Mouse (Mus musculus) forebrain, embryonic 11.5 days (tissue): ENCODE measurements around the gene Trappc6a. TPM values are rescaled to one million over a fixed set of nuclear protein-coding genes. Genes with fewer than 3 reads are reported as not detected.
"Not testable (repeated sequence)": the region's sequence is repeated elsewhere in the genome, so short reads cannot be mapped to it uniquely, and the experiment has no call there.

ENCODE experiments used
- ATAC-seq: fragments of 200-750 bp; cut with Nextera tagmentation; replicated peaks from 2 replicates; pipeline ENCODE4 v1.8.0; 2017; ENCODE audit warnings: moderate TSS enrichment; ENCODE audit not compliant: low FRiP score
- DNase-seq: peaks from one replicate; pipeline ENCODE4 v3.0.0-alpha.2; 2017; ENCODE audit warnings: low spot score
- H3K27ac ChIP-seq: fragments of 300-500 bp; sonication (generic); 2 replicates; pipeline ENCODE4 v1.5.1; 2014; ENCODE audit warnings: low read depth, low read length
- H3K27me3 ChIP-seq: fragments of 300-500 bp; sonication (generic); 2 replicates; pipeline ENCODE4 v1.6.1; 2014; ENCODE audit warnings: mild to moderate bottlenecking, low read length, mixed read lengths; ENCODE audit not compliant: control insufficient read depth, insufficient read depth
- H3K36me3 ChIP-seq: fragments of 300-500 bp; sonication (generic); 2 replicates; pipeline ENCODE4 v1.6.1; 2014; ENCODE audit warnings: mild to moderate bottlenecking, low read length, moderate library complexity, mixed read lengths; ENCODE audit not compliant: control insufficient read depth, insufficient read depth
- H3K4me1 ChIP-seq: fragments of 300-500 bp; sonication (generic); replicated peaks from 2 replicates; pipeline ENCODE4 v1.6.1; 2014; ENCODE audit warnings: low read length, mixed read lengths; ENCODE audit not compliant: control insufficient read depth, insufficient read depth
- H3K4me2 ChIP-seq: fragments of 300-500 bp; sonication (generic); 2 replicates; pipeline ENCODE4 v1.6.1; 2014; ENCODE audit warnings: low read depth, mild to moderate bottlenecking, low read length, moderate library complexity, mixed read lengths; ENCODE audit not compliant: severe bottlenecking
- H3K4me3 ChIP-seq: fragments of 300-500 bp; sonication (generic); 2 replicates; pipeline ENCODE4 v1.5.1; 2014; ENCODE audit warnings: low read depth, low read length
- H3K9ac ChIP-seq: fragments of 300-500 bp; sonication (generic); 2 replicates; pipeline ENCODE4 v1.6.1; 2014; ENCODE audit warnings: low read length
- H3K9me3 ChIP-seq: fragments of 300-500 bp; sonication (generic); 2 replicates; pipeline ENCODE4 v1.6.1; 2016; ENCODE audit warnings: low read length, mixed read lengths; ENCODE audit not compliant: control insufficient read depth
- WGBS: fragments of 180-500 bp; shearing (Covaris S2); extraction: QIAGEN DNeasy Blood & Tissue Kit; methylation state at CpG from one replicate; pipeline ENCODE4 v1.1.7; 2014; 5-methylcytosine and 5-hydroxymethylcytosine counted together
- polyA plus RNA-seq: library from polyadenylated mRNA; unstranded; fragments of >200 nt; fragmentation: Nextera tagmentation; extraction: Ambion mirVana; gene quantifications from 2 replicates; pipeline ENCODE4 v1.2.1, GENCODE M21; 2014

The Trappc6a gene
- polyA plus RNA-seq, 1 experiment from 2014 or later: 43.7 TPM

- peak overlapping the region; percentile 65 for H3K9ac ChIP-seq
- peak overlapping the region; percentile 72 for H3K4me3 ChIP-seq
- no peak overlapping the region for H3K27ac ChIP-seq
- H3K4me1 ChIP-seq: peaks cover 12% of the 10 kb centered on the region
- no peaks in the 10 kb centered on the region for H3K27me3 ChIP-seq
- no peaks in the 10 kb centered on the region for H3K36me3 ChIP-seq
- no peak for ATAC-seq
- no peak for DNase-seq
- H3K9me3 ChIP-seq: no peaks in the 10 kb centered on the region
- peak overlapping the region; percentile 94 for H3K4me2 ChIP-seq
- 4% methylated on average over 18 of the region's 18 CpGs for WGBS
Observed at GRCm38 (mm10) chr7:19507612-19507981, 598 bp upstream of the Trappc6a start.

- WGBS: 12% methylated on average over 15 of the region's 15 CpGs
- Histone ChIP-seq H3K9me3 (no peaks in the 10 kb centered on the region), H3K4me1 (peaks cover 12% of the 10 kb centered on the region), H3K9ac (peak overlapping the region; percentile 81), H3K4me3 (peak overlapping the region; percentile 72), H3K27me3 (no peaks in the 10 kb centered on the region), H3K4me2 (peak overlapping the region; percentile 89), H3K27ac (peak overlapping the region; percentile 47), H3K36me3 (no peaks in the 10 kb centered on the region)
- DNase-seq (no peak), ATAC-seq (peak; percentile 13)
Observed at GRCm38 (mm10) chr7:19508924-19509568, 851 bp downstream of the Trappc6a start.

- no peak overlapping the region for H3K4me3 ChIP-seq
- no peak overlapping the region for H3K9ac ChIP-seq
- ATAC-seq: no peak
- peaks cover 12% of the 10 kb centered on the region for H3K4me1 ChIP-seq
- no peak overlapping the region for H3K27ac ChIP-seq
- H3K9me3 ChIP-seq: no peaks in the 10 kb centered on the region
- no peaks in the 10 kb centered on the region for H3K27me3 ChIP-seq
- 92% methylated on average over 7 of the region's 7 CpGs for WGBS
- no peak for DNase-seq
- no peaks in the 10 kb centered on the region for H3K36me3 ChIP-seq
- no peak overlapping the region; the same call in 1 of the 2 replicates for H3K4me2 ChIP-seq
Observed at GRCm38 (mm10) chr7:19509786-19510185, 1.6 kb downstream of the Trappc6a start.

GRCm38 (mm10) chr7:19511934-19512333 is 3.7 kb downstream of the Trappc6a start:
- not testable (repeated sequence) for H3K9ac ChIP-seq, H3K4me1 ChIP-seq, H3K4me3 ChIP-seq, H3K27ac ChIP-seq, H3K27me3 ChIP-seq, ATAC-seq, H3K4me2 ChIP-seq, H3K36me3 ChIP-seq, H3K9me3 ChIP-seq, DNase-seq
- 92% methylated on average over 6 of the region's 7 CpGs for whole genome bisulfite sequencing

GRCm38 (mm10) chr7:19512353-19512752 is 4.2 kb downstream of the Trappc6a start:
- DNase-seq (no peak), ATAC-seq (no peak)
- no peaks in the 10 kb centered on the region for H3K9me3 ChIP-seq
- no peak overlapping the region for H3K4me3 ChIP-seq
- no peak overlapping the region for H3K4me2 ChIP-seq
- H3K27me3 ChIP-seq: peaks cover 3% of the 10 kb centered on the region
- no peaks in the 10 kb centered on the region for H3K36me3 ChIP-seq
- H3K4me1 ChIP-seq: peaks cover 4% of the 10 kb centered on the region; the same call in 1 of the 2 replicates
- H3K9ac ChIP-seq: no peak overlapping the region
- 84% methylated on average over 6 of the region's 6 CpGs for WGBS
- no peak overlapping the region for H3K27ac ChIP-seq

GRCm38 (mm10) chr7:19517652-19518365 is 9.6 kb downstream of the Trappc6a start, which contains the start of gene Nkpd1:
Gene Nkpd1, plus strand, starts transcription at chr7:19517838.
- 5% methylated on average over 26 of the region's 29 CpGs for WGBS
- Histone ChIP-seq H3K4me1 (peaks cover 2% of the 10 kb centered on the region; the same call in 1 of the 2 replicates), H3K36me3 (no peaks in the 10 kb centered on the region), H3K4me2 (peak within 1 kb of the TSS; percentile 49), H3K27ac (no peak within 1 kb of the TSS), H3K9me3 (no peaks in the 10 kb centered on the region), H3K27me3 (peaks cover 51% of the 10 kb centered on the region), H3K9ac (peak within 1 kb of the TSS; percentile 33), H3K4me3 (peak within 1 kb of the TSS; percentile 14)
- peak; percentile 40; the same call in 1 of the 2 replicates for ATAC-seq
- DNase-seq: no peak

GRCm38 (mm10) chr7:19520032-19520431 is 11.8 kb downstream of the Trappc6a start:
- 9% methylated on average over 23 of the region's 23 CpGs for WGBS
- no peaks in the 10 kb centered on the region for H3K9me3 ChIP-seq
- peaks cover 11% of the 10 kb centered on the region for H3K4me1 ChIP-seq
- peak overlapping the region; percentile 35 for H3K9ac ChIP-seq
- ATAC-seq: no peak
- H3K4me3 ChIP-seq: no peak overlapping the region
- H3K4me2 ChIP-seq: peak overlapping the region; percentile 49
- no peak overlapping the region for H3K27ac ChIP-seq
- H3K27me3 ChIP-seq: peaks cover 73% of the 10 kb centered on the region
- DNase-seq: no peak
- H3K36me3 ChIP-seq: no peaks in the 10 kb centered on the region

- H3K4me1 ChIP-seq: peaks cover 10% of the 10 kb centered on the region
- DNase-seq (no peak), ATAC-seq (0 out of 2 replicates have a peak, but pooled peaks have one; percentile 1)
- H3K36me3 ChIP-seq: no peaks in the 10 kb centered on the region
- WGBS: 15% methylated on average over 72 of the region's 72 CpGs
- H3K27ac ChIP-seq: no peak overlapping the region
- peak overlapping the region; percentile 63 for H3K4me2 ChIP-seq
- no peaks in the 10 kb centered on the region for H3K9me3 ChIP-seq
- H3K4me3 ChIP-seq: peak overlapping the region; percentile 34; the same call in 1 of the 2 replicates
- peaks cover 71% of the 10 kb centered on the region for H3K27me3 ChIP-seq
- no peak overlapping the region for H3K9ac ChIP-seq
Observed at GRCm38 (mm10) chr7:19523017-19523756, 15.0 kb downstream of the Trappc6a start.
